Mouse (Mus musculus): Measurements from ENCODE around the gene Sar1a.

Gene Sar1a

GRCm38 (mm10) chr10:61675935-61676334 lies 4.2 kb upstream of the Sar1a start:
- in situ Hi-C loops (cut with MseI, MboI): no loop called here

- in situ Hi-C loops (cut with MseI, MboI): no loop called here
These were observed 554 bp upstream of the Sar1a start for GRCm38 (mm10) chr10:61679545-61679944.

- in situ Hi-C loops (cut with MseI, MboI): no loop called here
These were observed 9.3 kb downstream of the Sar1a start for GRCm38 (mm10) chr10:61689405-61689804.

GRCm38 (mm10) chr10:61693563-61693962 lies 13.5 kb downstream of the Sar1a start:
- in situ Hi-C loops (cut with MseI, MboI): no loop called here

- in situ Hi-C loops (cut with MseI, MboI): no loop called here
These were observed 15.0 kb downstream of the Sar1a start, which contains the start of gene Tysnd1 for GRCm38 (mm10) chr10:61694870-61695670. TSS of gene Tysnd1 (plus strand) at chr10:61695514.

- in situ Hi-C loops (cut with MseI, MboI): no loop called here
These were observed 15.8 kb downstream of the Sar1a start for GRCm38 (mm10) chr10:61695703-61696559.

- in situ Hi-C loops (cut with MseI, MboI): no loop called here
These were observed 16.4 kb downstream of the Sar1a start for GRCm38 (mm10) chr10:61696560-61696823.

GRCm38 (mm10) chr10:61697028-61697427 lies 16.9 kb downstream of the Sar1a start:
- in situ Hi-C loops (cut with MseI, MboI): no loop called here

- in situ Hi-C loops (cut with MseI, MboI): no loop called here
These were observed 24.6 kb downstream of the Sar1a start for GRCm38 (mm10) chr10:61704663-61705062.

GRCm38 (mm10) chr10:61706412-61707375 lies 26.6 kb downstream of the Sar1a start:
- in situ Hi-C loops (cut with MseI, MboI): no loop called here

- in situ Hi-C loops (cut with MseI, MboI): no loop called here
These were observed 33.5 kb downstream of the Sar1a start for GRCm38 (mm10) chr10:61713601-61714000.

GRCm38 (mm10) chr10:61714146-61714545 lies 34.0 kb downstream of the Sar1a start:
- in situ Hi-C loops (cut with MseI, MboI): no loop called here

- in situ Hi-C loops (cut with MseI, MboI): no loop called here
These were observed 34.8 kb downstream of the Sar1a start, which contains the start of gene Aifm2 for GRCm38 (mm10) chr10:61714771-61715461. TSS of gene Aifm2 (plus strand) at chr10:61715263.

GRCm38 (mm10) chr10:61715462-61715837 lies 35.4 kb downstream of the Sar1a start:
- in situ Hi-C loops (cut with MseI, MboI): no loop called here

GRCm38 (mm10) chr10:61715996-61716864 lies 36.1 kb downstream of the Sar1a start:
- in situ Hi-C loops (cut with MseI, MboI): no loop called here

GRCm38 (mm10) chr10:61717406-61718296 lies 37.6 kb downstream of the Sar1a start:
- in situ Hi-C loops (cut with MseI, MboI): no loop called here

- in situ Hi-C loops (cut with MseI, MboI): no loop called here
These were observed 40.2 kb downstream of the Sar1a start for GRCm38 (mm10) chr10:61720331-61720730.

- in situ Hi-C loops (cut with MseI, MboI): no loop called here
These were observed 42.1 kb downstream of the Sar1a start for GRCm38 (mm10) chr10:61722215-61722614.

GRCm38 (mm10) chr10:61723271-61723670 lies 43.2 kb downstream of the Sar1a start:
- in situ Hi-C loops (cut with MseI, MboI): no loop called here

All from mouse trophoblast stem cell (cell line).